Mouse (Mus musculus) layer of hippocampus, adult 2 months (tissue): ENCODE data around the gene Clrn1. TPM values are rescaled to one million over a fixed set of nuclear protein-coding genes. Genes with fewer than 3 reads are reported as not detected.
"Not testable (repeated sequence)": the region's sequence is repeated elsewhere in the genome, so short reads cannot be mapped to it uniquely, and the experiment has no call there.

Source experiments
- DNase-seq, 2 experiments: peaks; one replicate each; pipeline ENCODE4 v3.0.0; 2022; ENCODE audit warnings: low spot score in 2 of 2
- H3K27ac ChIP-seq: fragments of 200-600 bp; 2 replicates; pipeline ENCODE4 v1.8.1; 2022
- H3K4me3 ChIP-seq: fragments of 200-600 bp; 2 replicates; pipeline ENCODE4 v1.8.1; 2022; ENCODE audit warnings: mild to moderate bottlenecking
- CTCF ChIP-seq: fragments of 200-600 bp; conservative IDR thresholded peaks from 2 replicates; pipeline ENCODE4 v1.8.1; 2022; ENCODE audit warnings: antibody characterized with exemption, mild to moderate bottlenecking, moderate library complexity
- total RNA-seq, 2 experiments: library from RNA; stranded (reverse); gene quantifications; 2 replicates each; pipeline ENCODE4 v1.2.3; 2021

Gene Clrn1
- total RNA-seq, 2 experiments from 2014 or later: 1.3 to 1.6 TPM

DNA sequence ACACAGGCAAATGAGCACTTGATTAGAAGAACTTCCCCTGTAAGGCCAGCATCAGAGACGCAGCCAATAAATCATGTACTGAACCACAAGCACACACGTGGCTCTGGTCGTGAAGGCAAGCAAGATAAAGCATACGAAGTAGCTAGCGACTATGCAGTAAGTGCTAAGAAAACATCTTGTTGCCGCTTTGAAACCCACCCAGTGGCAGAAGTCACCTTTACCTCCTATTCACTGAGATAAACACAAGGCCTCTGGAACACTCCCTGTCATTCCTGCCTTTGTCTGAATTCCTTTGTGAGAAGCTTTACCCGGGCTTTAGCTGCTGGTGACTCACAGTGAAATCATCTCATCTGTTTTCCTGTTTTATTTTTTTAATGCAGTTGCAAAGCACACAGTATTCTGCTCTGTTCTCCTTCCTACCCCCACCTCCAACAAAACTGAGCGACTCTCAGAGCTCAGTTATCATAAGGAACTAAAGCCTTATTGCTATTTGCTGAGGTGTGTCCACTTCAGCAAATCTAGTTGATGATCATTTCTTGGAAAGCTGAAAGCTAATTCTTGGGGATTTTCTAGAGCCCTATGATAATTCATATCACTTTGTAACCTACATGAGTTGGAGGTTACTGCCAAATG is 2.1 kb downstream of the Clrn1 start:
- TF ChIP-seq CTCF: no peak
- Histone ChIP-seq H3K4me3 (no peak overlapping the region), H3K27ac (peak overlapping the region; percentile 57; the same call in 1 of the 2 replicates)
- DNase-seq: peak in 1 of 2 experiments; percentile 21

DNA sequence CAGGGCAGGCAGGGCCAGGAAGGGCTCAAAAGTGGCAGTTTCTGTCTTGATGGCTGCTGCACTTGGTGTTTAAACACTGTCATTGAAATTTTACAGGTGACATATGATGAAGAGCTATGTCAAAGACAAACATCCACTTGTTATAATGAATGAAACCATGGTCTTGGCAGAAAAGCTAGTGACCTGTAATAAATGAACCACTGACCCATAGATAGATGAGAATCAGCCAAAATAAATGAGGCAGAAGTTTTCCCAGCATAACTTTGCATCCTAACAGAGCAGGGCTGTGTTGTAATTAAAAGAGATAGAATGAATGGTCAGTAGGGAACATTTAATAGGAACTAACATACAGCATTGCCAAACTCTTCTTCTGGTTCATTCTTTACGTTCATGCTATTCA is 4.1 kb downstream of the Clrn1 start:
- DNase-seq: no peak
- Histone ChIP-seq H3K27ac (no peak overlapping the region), H3K4me3 (no peak overlapping the region)
- TF ChIP-seq CTCF: no peak

GRCm38 (mm10) chr3:58880181-58880580 is 5.0 kb downstream of the Clrn1 start:
- Histone ChIP-seq H3K27ac (no peak overlapping the region), H3K4me3 (no peak overlapping the region)
- DNase-seq: no peak
- no peak for TF ChIP-seq CTCF

DNA sequence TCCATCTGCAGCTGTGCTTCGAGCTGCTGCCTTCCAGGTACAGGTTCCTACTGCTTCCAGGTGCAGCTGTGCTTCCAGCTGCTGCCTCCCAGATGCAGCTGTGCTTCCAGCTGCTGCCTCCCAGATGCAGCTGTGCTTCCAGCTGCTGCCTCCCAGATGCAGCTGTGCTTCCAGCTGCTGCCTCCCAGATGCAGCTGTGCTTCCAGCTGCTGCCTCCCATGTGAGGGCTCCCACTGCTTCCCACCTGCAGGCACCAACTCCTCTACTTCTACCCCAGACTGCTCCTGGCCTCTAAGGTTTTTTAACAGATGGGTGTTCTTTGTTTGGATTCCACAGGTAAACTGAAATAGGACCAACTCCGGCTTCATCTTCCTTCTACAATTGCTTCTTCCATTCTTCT is 13.3 kb downstream of the Clrn1 start:
- DNase-seq, H3K27ac ChIP-seq, H3K4me3 ChIP-seq: not testable (repeated sequence)

- DNase-seq: peak in 1 of 2 experiments; percentile 14
- TF ChIP-seq CTCF: no peak
- H3K27ac ChIP-seq: no peak overlapping the region
These were observed 19.4 kb downstream of the Clrn1 start for GRCm38 (mm10) chr3:58865690-58866089.

DNA sequence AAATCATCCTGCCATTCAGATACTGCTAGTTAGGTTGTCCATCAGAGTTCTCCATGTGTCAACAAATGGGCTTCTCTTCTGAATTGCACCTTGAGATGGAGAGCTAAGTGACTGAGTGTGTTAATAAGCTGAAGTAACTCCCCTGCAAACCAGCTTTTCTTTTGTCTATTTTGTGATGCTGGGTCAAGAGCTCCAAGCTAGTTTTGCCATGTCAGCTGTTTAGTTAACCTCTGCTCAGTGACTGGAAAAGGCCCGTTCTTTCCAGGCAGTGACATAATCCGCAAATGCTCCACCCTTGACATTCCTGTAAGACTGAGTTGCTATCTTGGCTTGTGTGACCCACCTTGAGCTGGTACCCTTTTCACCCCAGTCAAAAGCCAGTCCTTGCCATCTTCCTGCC is 22.2 kb downstream of the Clrn1 start:
- no peak overlapping the region for H3K4me3 ChIP-seq
- H3K27ac ChIP-seq: no peak overlapping the region
- DNase-seq: no peak
- TF ChIP-seq CTCF: no peak

More at GRCm38 (mm10) chr3:58865690-58866089, 19.4 kb downstream of the Clrn1 start:
- H3K4me3 ChIP-seq: no peak overlapping the region

GRCm38 (mm10) chr3:58843415-58843814 is 41.7 kb downstream of the Clrn1 start:
- Histone ChIP-seq H3K4me3 (no peak overlapping the region), H3K27ac (no peak overlapping the region)
- peak in 1 of 2 experiments; percentile 6 for DNase-seq
- TF ChIP-seq CTCF: peak; percentile 76

DNA sequence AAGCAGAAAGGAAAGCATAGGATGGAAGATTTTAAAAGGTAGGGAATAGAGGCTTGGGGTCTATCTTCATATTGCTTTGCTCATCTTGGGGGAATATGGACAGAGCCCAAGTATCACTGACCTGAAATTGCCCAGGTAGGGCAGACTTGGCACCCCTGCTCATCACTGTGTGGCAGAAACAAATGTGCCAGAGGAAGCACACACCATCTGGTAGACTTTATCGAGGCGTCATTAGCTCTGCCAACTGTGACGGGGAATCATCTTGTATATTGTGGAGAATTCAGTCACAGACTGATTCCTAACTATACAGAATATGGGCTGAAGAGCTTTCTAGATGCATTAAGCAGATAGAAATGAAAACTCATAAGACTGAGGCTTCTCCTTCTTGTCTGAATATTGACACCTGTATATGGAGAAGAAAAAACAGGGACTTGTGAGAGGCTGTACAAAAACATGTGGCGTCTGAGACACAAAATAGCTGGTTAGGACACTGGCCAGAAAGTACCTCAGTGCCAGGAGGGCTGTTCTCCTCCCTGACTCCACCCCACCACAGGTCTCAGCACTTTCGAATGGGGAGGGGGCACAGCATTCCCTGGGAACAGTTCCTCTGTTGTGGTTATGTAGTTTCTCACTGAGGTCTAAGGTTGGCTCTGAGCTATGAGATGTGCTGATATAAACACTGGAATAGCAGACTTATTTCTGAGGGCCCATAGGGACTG is 51.5 kb downstream of the Clrn1 start:
- TF ChIP-seq CTCF: no peak
- peak; percentile 47 to 56 for DNase-seq
- no peak overlapping the region for H3K27ac ChIP-seq
- no peak overlapping the region for H3K4me3 ChIP-seq

DNA sequence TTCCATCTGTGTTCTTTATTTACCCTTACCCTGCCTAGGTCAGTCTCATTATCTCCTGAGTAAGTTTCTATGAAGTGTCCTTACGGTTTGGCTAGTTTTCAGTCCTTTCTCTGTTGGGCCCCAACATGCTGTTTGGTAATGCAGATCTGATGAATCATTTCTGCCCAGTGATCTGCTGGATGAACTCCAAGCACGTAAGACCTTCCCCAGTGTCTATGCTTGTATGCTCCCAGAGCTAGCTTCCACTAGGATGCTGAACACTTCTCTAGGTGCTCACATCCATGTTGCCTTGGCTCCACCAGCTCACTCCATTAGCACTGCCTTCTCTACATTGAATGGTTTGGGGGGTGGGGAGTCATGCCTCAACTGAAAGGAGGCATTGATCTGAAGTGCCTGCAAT is 52.3 kb downstream of the Clrn1 start:
- no peak overlapping the region for H3K27ac ChIP-seq
- no peak overlapping the region for H3K4me3 ChIP-seq
- no peak for DNase-seq
- no peak for TF ChIP-seq CTCF

- no peak for DNase-seq
These were observed 53.6 kb downstream of the Clrn1 start for GRCm38 (mm10) chr3:58831586-58831985.

DNA sequence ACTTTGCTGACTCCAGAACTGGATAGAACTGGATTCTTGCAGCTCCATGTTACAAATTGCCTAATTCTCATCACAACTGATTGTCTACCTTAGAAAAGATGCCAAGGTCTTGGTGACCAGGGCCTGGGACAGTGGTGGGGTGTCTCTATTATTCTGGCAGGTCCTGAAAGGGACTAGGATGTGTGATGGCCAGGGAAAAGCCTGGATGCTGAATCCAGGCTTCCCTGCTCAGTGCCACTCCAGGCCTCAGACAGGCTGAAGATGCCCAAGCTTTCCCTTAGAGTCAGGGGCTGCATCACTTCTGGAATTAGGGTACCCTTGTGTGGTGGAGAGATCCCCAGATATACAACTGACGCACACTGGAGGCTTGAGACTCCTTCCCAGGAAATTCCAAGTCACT is 55.2 kb downstream of the Clrn1 start:
- no peak for TF ChIP-seq CTCF
- no peak for DNase-seq
- Histone ChIP-seq H3K4me3 (no peak overlapping the region), H3K27ac (no peak overlapping the region)

More at GRCm38 (mm10) chr3:58831586-58831985, 53.6 kb downstream of the Clrn1 start:
- no peak for TF ChIP-seq CTCF
- Histone ChIP-seq H3K27ac (no peak overlapping the region), H3K4me3 (no peak overlapping the region)

DNA sequence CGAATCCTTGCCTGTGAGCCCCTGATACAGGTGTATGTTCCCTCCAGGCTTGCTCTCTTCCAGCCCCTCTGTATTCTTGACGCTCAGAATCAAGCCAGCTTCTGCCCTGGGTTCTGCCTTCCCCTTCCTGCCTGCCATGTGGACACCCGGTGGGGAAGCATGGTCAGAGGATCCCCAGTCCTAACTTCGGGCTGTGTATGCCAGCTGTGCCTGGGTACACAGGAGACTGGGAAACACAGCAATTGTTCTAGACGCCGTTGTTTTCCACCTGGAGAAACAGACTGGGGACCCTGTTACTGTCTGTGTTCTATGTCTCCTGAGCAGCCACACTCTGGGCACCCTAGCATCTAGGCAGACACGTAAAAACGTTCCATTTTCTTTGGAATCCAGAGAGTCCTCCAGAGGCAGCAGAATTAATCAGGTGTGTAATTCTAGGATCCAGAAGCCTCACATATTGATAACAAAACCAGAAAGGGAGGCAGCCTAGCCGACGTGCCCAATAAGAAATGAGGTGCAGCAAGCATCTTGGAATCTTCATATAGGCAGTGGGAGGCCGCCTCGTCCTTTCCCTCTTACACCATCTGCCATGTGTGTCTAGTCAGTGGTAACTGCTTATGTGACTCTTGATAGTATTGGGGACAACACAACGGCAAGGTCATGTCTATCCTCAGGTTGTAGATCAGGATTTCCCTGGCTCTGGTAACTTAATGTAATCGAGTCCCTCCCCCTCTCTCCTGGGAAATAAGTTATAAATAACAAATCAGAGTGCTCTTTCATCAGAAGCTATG is 56.6 kb downstream of the Clrn1 start:
- Histone ChIP-seq H3K4me3 (no peak overlapping the region), H3K27ac (no peak overlapping the region)
- DNase-seq: no peak
- TF ChIP-seq CTCF: no peak

- no peak for DNase-seq
- Histone ChIP-seq H3K4me3 (no peak overlapping the region), H3K27ac (no peak overlapping the region)
- TF ChIP-seq CTCF: no peak
These were observed 58.9 kb downstream of the Clrn1 start for GRCm38 (mm10) chr3:58826266-58826665.
